Mouse (Mus musculus): ENCODE data around the gene Plk1. TPM values are rescaled to one million over a fixed set of nuclear protein-coding genes. Genes with fewer than 3 reads are reported as not detected.
A peak's percentile ranks its signal among the peaks of the same experiment; 100 is the strongest.

Gene Plk1
- polyA plus RNA-seq, 1 experiment from 2014 or later, result 158 TPM

DNA sequence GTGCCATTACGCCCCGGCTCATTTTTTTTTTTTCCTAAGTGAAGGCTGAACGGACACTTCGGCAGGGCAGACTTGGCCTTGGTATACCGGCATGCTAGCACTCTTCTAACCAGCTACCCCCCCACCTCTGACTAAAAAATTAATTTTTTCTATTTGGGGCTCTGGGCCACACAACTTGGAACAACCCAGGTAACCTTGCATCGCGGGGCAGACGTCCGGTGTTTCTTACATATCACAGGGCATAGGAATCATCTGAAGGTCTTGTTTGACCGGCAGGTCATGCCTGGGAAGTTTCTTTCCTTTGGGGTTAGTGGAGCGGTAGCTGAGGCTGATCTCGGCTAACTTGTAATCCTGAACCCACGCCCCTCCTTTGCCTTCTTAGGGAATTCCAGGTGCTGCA lies 751 bp upstream of the Plk1 start:
- Histone ChIP-seq H3K9me3 (no peaks in the 10 kb centered on the region), H3K27me3 (no peaks in the 10 kb centered on the region), H3K36me3 (replicated peaks) (peaks cover 28% of the 10 kb centered on the region), H3K4me1 (peaks cover 46% of the 10 kb centered on the region), H3K27ac (peak overlapping the region; percentile 92), H3K4me2 (peak overlapping the region; percentile 87), H3K4me3 (replicated peaks) (peak overlapping the region; percentile 76), H3K9ac (peak overlapping the region; percentile 77)
- 6% methylated on average over 13 of the region's 13 CpGs for WGBS
- ATAC-seq (ENCODE audit: low FRiP score), result no peak; the same call in 1 of the 2 replicates

- Histone ChIP-seq H3K4me1 (peaks cover 46% of the 10 kb centered on the region), H3K9me3 (no peaks in the 10 kb centered on the region), H3K27ac (peak overlapping the region; percentile 92; the same call in 1 of the 2 replicates), H3K4me3 (replicated peaks) (peak overlapping the region; percentile 76), H3K36me3 (replicated peaks) (peaks cover 42% of the 10 kb centered on the region), H3K4me2 (peak overlapping the region; percentile 87), H3K27me3 (no peaks in the 10 kb centered on the region), H3K9ac (peak overlapping the region; percentile 69)
- ATAC-seq (ENCODE audit: low FRiP score), result no peak
- WGBS, result under 1% methylated on average over 12 of the region's 12 CpGs
Observed at GRCm38 (mm10) chr7:122160037-122160436, 798 bp downstream of the Plk1 start.

GRCm38 (mm10) chr7:122163766-122164165 lies 4.5 kb downstream of the Plk1 start:
- no peak overlapping the region for H3K27ac ChIP-seq

GRCm38 (mm10) chr7:122167203-122167602 lies 8.0 kb downstream of the Plk1 start:
- Histone ChIP-seq H3K27me3 (no peaks in the 10 kb centered on the region), H3K4me1 (peaks cover 3% of the 10 kb centered on the region; the same call in 1 of the 2 replicates), H3K9me3 (no peaks in the 10 kb centered on the region), H3K4me3 (replicated peaks) (no peak overlapping the region), H3K27ac (no peak overlapping the region), H3K9ac (no peak overlapping the region), H3K36me3 (replicated peaks) (peaks cover 85% of the 10 kb centered on the region), H3K4me2 (no peak overlapping the region)
- 93% methylated on average over 7 of the region's 7 CpGs for WGBS
- no peak for ATAC-seq (ENCODE audit: low FRiP score)

More at GRCm38 (mm10) chr7:122163766-122164165, 4.5 kb downstream of the Plk1 start:
- H3K4me1 ChIP-seq, result peaks cover 30% of the 10 kb centered on the region
- H3K27me3 ChIP-seq, result no peaks in the 10 kb centered on the region
- no peak for ATAC-seq (ENCODE audit: low FRiP score)
- no peak overlapping the region for H3K4me2 ChIP-seq
- 91% methylated on average over 8 of the region's 8 CpGs for WGBS
- H3K9me3 ChIP-seq, result no peaks in the 10 kb centered on the region
- H3K4me3 ChIP-seq (replicated peaks), result no peak overlapping the region
- peaks cover 79% of the 10 kb centered on the region for H3K36me3 ChIP-seq (replicated peaks)
- H3K9ac ChIP-seq, result no peak overlapping the region

DNA sequence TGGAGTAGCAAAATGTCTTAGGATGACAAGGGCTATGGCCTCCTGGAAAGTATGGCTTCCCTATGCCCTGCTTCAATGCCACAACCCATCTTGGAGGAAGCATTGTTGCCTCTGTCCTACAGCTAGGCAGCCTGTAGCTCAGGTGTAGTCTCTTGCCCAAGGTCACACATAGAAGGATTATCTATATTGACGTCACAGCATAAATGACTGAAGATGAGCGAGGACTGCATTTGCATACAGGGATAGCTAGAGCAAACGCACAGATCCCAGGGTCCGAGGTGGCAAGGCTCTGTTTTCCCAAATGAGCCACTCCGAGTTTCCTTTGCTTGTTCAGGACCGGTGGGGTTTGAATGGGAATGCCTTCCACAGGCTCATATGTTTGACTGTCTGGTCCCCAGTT lies 11.5 kb downstream of the Plk1 start:
- no peaks in the 10 kb centered on the region for H3K9me3 ChIP-seq
- H3K27ac ChIP-seq, result no peak overlapping the region
- H3K4me3 ChIP-seq (replicated peaks), result no peak overlapping the region
- no peaks in the 10 kb centered on the region for H3K27me3 ChIP-seq
- H3K9ac ChIP-seq, result no peak overlapping the region
- ATAC-seq (ENCODE audit: low FRiP score), result no peak
- 87% methylated on average over 6 of the region's 6 CpGs for WGBS
- H3K36me3 ChIP-seq (replicated peaks), result peaks cover 52% of the 10 kb centered on the region
- no peaks in the 10 kb centered on the region for H3K4me1 ChIP-seq
- no peak overlapping the region for H3K4me2 ChIP-seq

DNA sequence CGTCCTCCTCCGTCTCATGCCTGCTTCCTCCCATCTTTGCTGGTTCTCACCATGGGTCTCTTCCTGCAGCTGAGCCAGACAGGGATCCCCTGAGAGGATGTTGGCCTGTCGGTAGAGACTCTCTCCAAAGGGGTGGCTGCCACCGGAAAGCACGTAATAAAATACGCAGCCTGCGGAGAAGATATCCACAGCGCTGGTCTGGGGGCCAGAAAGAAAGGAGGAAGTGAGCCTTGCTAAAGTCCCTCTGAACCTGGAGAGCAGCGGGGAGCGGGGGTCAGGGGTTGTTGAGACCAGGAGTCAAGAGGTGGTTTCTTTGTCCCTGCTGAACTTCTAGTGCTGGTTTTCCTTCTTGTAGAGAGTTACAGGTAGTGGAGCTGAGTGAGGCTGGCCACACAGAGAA lies 12.4 kb downstream of the Plk1 start:
- Histone ChIP-seq H3K4me1 (no peaks in the 10 kb centered on the region), H3K4me3 (replicated peaks) (no peak overlapping the region), H3K9ac (no peak overlapping the region), H3K36me3 (replicated peaks) (peaks cover 43% of the 10 kb centered on the region), H3K27me3 (no peaks in the 10 kb centered on the region), H3K27ac (no peak overlapping the region), H3K9me3 (no peaks in the 10 kb centered on the region), H3K4me2 (no peak overlapping the region)
- ATAC-seq (ENCODE audit: low FRiP score), result no peak
- 83% methylated on average over 10 of the region's 10 CpGs for WGBS

DNA sequence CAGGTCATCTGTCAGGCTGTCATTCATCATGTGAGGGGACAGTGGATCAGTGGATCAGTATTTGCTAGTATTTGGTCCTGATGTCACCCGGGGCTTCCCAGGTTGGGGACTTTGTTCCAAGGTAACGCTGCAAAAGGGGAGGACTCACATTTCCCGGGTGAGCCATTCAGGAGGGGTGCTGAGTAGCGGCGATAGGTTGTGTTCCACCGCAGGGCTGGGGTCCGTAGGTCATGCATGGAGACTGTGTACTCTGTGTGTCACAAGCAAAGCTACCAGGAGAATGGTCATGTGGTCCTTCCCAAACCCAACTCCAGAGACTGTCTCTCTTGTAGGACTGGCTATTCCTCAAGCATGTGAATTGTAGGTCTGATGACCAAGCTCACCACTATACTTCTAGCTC lies 21.5 kb downstream of the Plk1 start:
- Histone ChIP-seq H3K36me3 (replicated peaks) (no peaks in the 10 kb centered on the region), H3K4me2 (no peak overlapping the region), H3K27ac (no peak overlapping the region), H3K9me3 (no peaks in the 10 kb centered on the region), H3K27me3 (no peaks in the 10 kb centered on the region), H3K9ac (no peak overlapping the region), H3K4me1 (0 out of 2 replicates have a peak, but pooled peaks cover under 1% of the 10 kb centered on the region), H3K4me3 (replicated peaks) (no peak overlapping the region)
- ATAC-seq (ENCODE audit: low FRiP score), result no peak
- 96% methylated on average over 7 of the region's 7 CpGs for WGBS

DNA sequence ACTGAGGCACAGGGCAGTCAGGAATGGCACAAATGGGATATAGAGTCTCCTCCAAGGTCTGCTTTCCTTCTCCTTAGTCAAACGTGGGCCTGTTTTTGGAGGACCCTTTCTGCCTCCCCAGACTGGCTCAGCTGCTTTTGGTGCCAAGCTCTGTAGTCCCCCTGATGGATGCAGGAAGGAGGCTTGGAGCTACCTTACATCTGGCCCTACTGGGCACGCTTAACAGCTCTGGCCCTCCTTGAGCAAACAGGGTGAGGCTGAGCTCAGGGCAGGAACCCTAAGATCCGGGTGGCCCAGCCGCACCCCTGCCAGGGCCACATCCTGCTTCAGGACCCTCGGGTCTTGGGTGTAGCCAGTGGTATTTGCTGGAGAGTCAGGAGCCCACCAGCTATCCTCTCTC lies 25.3 kb downstream of the Plk1 start:
- Histone ChIP-seq H3K4me2 (no peak overlapping the region), H3K4me1 (0 out of 2 replicates have a peak, but pooled peaks cover 4% of the 10 kb centered on the region), H3K27ac (no peak overlapping the region), H3K9me3 (no peaks in the 10 kb centered on the region), H3K36me3 (replicated peaks) (no peaks in the 10 kb centered on the region), H3K9ac (no peak overlapping the region), H3K27me3 (no peaks in the 10 kb centered on the region), H3K4me3 (replicated peaks) (no peak overlapping the region)
- ATAC-seq (ENCODE audit: low FRiP score), result no peak
- WGBS, result 78% methylated on average over 5 of the region's 5 CpGs

- Histone ChIP-seq H3K4me3 (replicated peaks) (no peak within 1 kb of the TSS), H3K9me3 (no peaks in the 10 kb centered on the region), H3K4me1 (0 out of 2 replicates have a peak, but pooled peaks cover 4% of the 10 kb centered on the region), H3K4me2 (peak within 1 kb of the TSS; percentile 30), H3K9ac (no peak within 1 kb of the TSS), H3K27me3 (no peaks in the 10 kb centered on the region), H3K36me3 (replicated peaks) (no peaks in the 10 kb centered on the region), H3K27ac (no peak within 1 kb of the TSS)
- no peak for ATAC-seq (ENCODE audit: low FRiP score)
- WGBS, result 23% methylated on average over 17 of the region's 17 CpGs
Observed at GRCm38 (mm10) chr7:122186043-122186442, 26.8 kb downstream of the Plk1 start, which contains the start of gene Ern2. Ern2 (minus strand) TSS chr7:122186207.

DNA sequence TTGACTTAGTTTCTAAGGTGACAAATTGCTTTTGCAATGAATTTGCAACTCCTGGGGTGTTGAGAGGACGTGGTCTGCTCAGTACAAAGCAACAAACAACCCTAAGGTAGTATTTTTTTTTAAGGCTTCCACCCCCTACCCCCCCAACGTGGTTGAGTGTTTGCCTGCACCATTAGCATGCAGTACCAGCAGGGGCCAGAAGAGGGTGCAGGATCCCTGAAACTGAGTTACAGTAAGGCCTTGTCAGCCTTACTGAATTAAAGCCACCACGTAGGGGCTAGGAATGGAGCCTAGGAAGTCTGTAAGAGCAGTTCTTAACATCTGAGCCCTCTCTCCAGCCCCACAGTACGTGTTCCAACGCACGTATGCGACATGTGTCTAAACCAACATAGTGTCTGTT lies 30.2 kb downstream of the Plk1 start:
- H3K9ac ChIP-seq, result no peak overlapping the region
- no peak overlapping the region for H3K27ac ChIP-seq
- 0 out of 2 replicates have a peak, but pooled peaks cover 4% of the 10 kb centered on the region for H3K4me1 ChIP-seq
- WGBS, result 30% methylated on average over 7 of the region's 7 CpGs
- no peak for ATAC-seq (ENCODE audit: low FRiP score)
- no peaks in the 10 kb centered on the region for H3K36me3 ChIP-seq (replicated peaks)
- H3K4me2 ChIP-seq, result no peak overlapping the region
- no peak overlapping the region for H3K4me3 ChIP-seq (replicated peaks)
- H3K27me3 ChIP-seq, result no peaks in the 10 kb centered on the region
- H3K9me3 ChIP-seq, result no peaks in the 10 kb centered on the region

- 68% methylated on average over 10 of the region's 10 CpGs for WGBS
- no peaks in the 10 kb centered on the region for H3K9me3 ChIP-seq
- H3K4me1 ChIP-seq, result 0 out of 2 replicates have a peak, but pooled peaks cover under 1% of the 10 kb centered on the region
- H3K36me3 ChIP-seq (replicated peaks), result no peaks in the 10 kb centered on the region
- no peak overlapping the region for H3K9ac ChIP-seq
- no peak overlapping the region for H3K27ac ChIP-seq
- no peak overlapping the region for H3K4me3 ChIP-seq (replicated peaks)
- H3K27me3 ChIP-seq, result no peaks in the 10 kb centered on the region
- no peak for ATAC-seq (ENCODE audit: low FRiP score)
- no peak overlapping the region for H3K4me2 ChIP-seq
Observed at GRCm38 (mm10) chr7:122191097-122191496, 31.9 kb downstream of the Plk1 start.

- Histone ChIP-seq H3K4me3 (replicated peaks) (no peak overlapping the region), H3K4me2 (no peak overlapping the region), H3K4me1 (no peaks in the 10 kb centered on the region), H3K27me3 (no peaks in the 10 kb centered on the region), H3K27ac (no peak overlapping the region), H3K36me3 (replicated peaks) (no peaks in the 10 kb centered on the region), H3K9ac (no peak overlapping the region), H3K9me3 (no peaks in the 10 kb centered on the region)
- ATAC-seq (ENCODE audit: low FRiP score), result no peak
Observed at GRCm38 (mm10) chr7:122193919-122194318, 34.7 kb downstream of the Plk1 start.

- Histone ChIP-seq H3K36me3 (replicated peaks) (no peaks in the 10 kb centered on the region), H3K9me3 (no peaks in the 10 kb centered on the region), H3K27me3 (no peaks in the 10 kb centered on the region), H3K27ac (no peak overlapping the region), H3K9ac (no peak overlapping the region), H3K4me3 (replicated peaks) (no peak overlapping the region), H3K4me2 (no peak overlapping the region), H3K4me1 (no peaks in the 10 kb centered on the region)
- no peak for ATAC-seq (ENCODE audit: low FRiP score)
- WGBS, result 89% methylated on average over 9 of the region's 9 CpGs
Observed at GRCm38 (mm10) chr7:122196771-122197170, 37.5 kb downstream of the Plk1 start.

All from forebrain, embryonic 12.5 days (tissue).